Mouse (Mus musculus): ENCODE measurements around the gene Tox3.

Tox3 gene

GRCm38 (mm10) chr8:90323824-90324223 is 24.3 kb downstream of the Tox3 start:
- no peak for DNase-seq (ENCODE audit: low read depth)

GRCm38 (mm10) chr8:90322701-90323439 is 25.3 kb downstream of the Tox3 start:
- no peak for DNase-seq (ENCODE audit: low read depth)

GRCm38 (mm10) chr8:90321255-90321654 is 26.9 kb downstream of the Tox3 start:
- no peak for DNase-seq (ENCODE audit: low read depth)

GRCm38 (mm10) chr8:90314312-90314711 is 33.8 kb downstream of the Tox3 start:
- DNase-seq (ENCODE audit: low read depth), result no peak

GRCm38 (mm10) chr8:90302951-90303350 is 45.2 kb downstream of the Tox3 start:
- no peak for DNase-seq (ENCODE audit: low read depth)

- no peak for DNase-seq (ENCODE audit: low read depth)
These were observed 45.9 kb downstream of the Tox3 start for GRCm38 (mm10) chr8:90302252-90302651.

GRCm38 (mm10) chr8:90301543-90301942 is 46.6 kb downstream of the Tox3 start:
- DNase-seq (ENCODE audit: low read depth), result no peak

GRCm38 (mm10) chr8:90300973-90301372 is 47.2 kb downstream of the Tox3 start:
- no peak for DNase-seq (ENCODE audit: low read depth)

- no peak for DNase-seq (ENCODE audit: low read depth)
These were observed 54.1 kb downstream of the Tox3 start for GRCm38 (mm10) chr8:90294061-90294460.

- no peak for DNase-seq (ENCODE audit: low read depth)
These were observed 57.3 kb downstream of the Tox3 start for GRCm38 (mm10) chr8:90290811-90291210.

- no peak for DNase-seq (ENCODE audit: low read depth)
These were observed 71.4 kb downstream of the Tox3 start for GRCm38 (mm10) chr8:90276722-90277121.

GRCm38 (mm10) chr8:90273182-90273581 is 75.0 kb downstream of the Tox3 start:
- DNase-seq (ENCODE audit: low read depth), result no peak

GRCm38 (mm10) chr8:90271920-90272319 is 76.2 kb downstream of the Tox3 start:
- DNase-seq (ENCODE audit: low read depth), result no peak

- DNase-seq (ENCODE audit: low read depth), result no peak
These were observed 80.4 kb downstream of the Tox3 start for GRCm38 (mm10) chr8:90267698-90268256.

- no peak for DNase-seq (ENCODE audit: low read depth)
These were observed 81.2 kb downstream of the Tox3 start for GRCm38 (mm10) chr8:90266986-90267385.

- no peak for DNase-seq (ENCODE audit: low read depth)
These were observed 81.9 kb downstream of the Tox3 start for GRCm38 (mm10) chr8:90266239-90266638.

GRCm38 (mm10) chr8:90254158-90254867 is 93.8 kb downstream of the Tox3 start:
- no peak for DNase-seq (ENCODE audit: low read depth)

- DNase-seq (ENCODE audit: low read depth), result no peak
These were observed 101.8 kb downstream of the Tox3 start for GRCm38 (mm10) chr8:90246357-90246756.

GRCm38 (mm10) chr8:90245828-90246227 is 102.3 kb downstream of the Tox3 start:
- DNase-seq (ENCODE audit: low read depth), result no peak

- DNase-seq (ENCODE audit: low read depth), result no peak
These were observed 103.0 kb downstream of the Tox3 start for GRCm38 (mm10) chr8:90245187-90245586.

- DNase-seq (ENCODE audit: low read depth), result no peak
These were observed 103.5 kb downstream of the Tox3 start for GRCm38 (mm10) chr8:90244458-90245145.

- no peak for DNase-seq (ENCODE audit: low read depth)
These were observed 104.2 kb downstream of the Tox3 start for GRCm38 (mm10) chr8:90243957-90244356.

GRCm38 (mm10) chr8:90242351-90242750 is 105.8 kb downstream of the Tox3 start:
- DNase-seq (ENCODE audit: low read depth), result no peak

Measured in naive thymus-derived CD4-positive, alpha-beta T cell, adult 2 months (primary cell).